Mouse (Mus musculus) urinary bladder, postnatal 36 days (tissue): ENCODE measurements around the gene Fam13c.

Experiments
- DNase-seq, 2 experiments: peaks; one replicate each; pipeline ENCODE4 v3.0.0; 2022; ENCODE audit warnings: low spot score in 2 of 2, mixed read lengths in 1 of 2

Gene Fam13c

DNA sequence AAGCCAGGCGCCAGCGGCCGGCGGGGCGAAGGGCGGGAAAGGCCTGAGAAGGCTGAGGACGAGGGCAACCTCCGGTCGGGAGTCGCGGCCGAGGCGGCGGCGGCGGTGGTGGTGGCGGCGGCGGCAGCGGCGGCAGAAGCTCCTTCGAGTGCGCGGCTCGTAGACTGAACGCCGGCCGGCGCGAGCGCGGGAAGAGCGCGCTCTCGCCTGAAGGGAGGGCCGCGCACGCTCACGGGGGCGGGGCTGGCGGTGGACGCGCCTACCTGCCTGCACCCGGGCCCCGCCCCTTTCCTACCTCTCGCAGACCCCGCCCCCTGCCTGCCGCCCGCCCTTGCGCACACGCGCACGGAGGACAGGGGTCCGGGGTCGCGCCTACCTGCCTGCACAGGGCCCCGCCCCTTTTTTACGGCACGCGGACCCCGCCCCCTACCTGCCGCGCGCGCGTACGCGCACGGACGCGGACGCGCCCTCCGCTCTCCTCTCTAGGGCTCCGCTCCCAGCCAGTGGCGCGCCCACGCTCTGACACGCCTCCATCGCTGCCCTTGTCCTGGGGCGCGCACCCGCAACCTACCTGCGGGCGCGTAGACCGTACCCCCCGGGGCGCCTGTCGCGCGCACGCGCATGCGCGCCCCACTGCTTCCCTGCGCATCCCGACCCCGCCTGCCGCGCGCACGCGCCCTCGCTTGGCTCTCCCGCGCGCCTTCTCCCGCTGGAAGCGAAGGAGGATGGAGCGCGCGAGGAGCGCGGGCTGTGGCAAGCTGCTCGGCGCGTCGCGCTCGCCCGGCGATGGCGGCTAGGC, 159.0 kb downstream of the Fam13c start:
- peak; percentile 56 to 69 for DNase-seq

DNA sequence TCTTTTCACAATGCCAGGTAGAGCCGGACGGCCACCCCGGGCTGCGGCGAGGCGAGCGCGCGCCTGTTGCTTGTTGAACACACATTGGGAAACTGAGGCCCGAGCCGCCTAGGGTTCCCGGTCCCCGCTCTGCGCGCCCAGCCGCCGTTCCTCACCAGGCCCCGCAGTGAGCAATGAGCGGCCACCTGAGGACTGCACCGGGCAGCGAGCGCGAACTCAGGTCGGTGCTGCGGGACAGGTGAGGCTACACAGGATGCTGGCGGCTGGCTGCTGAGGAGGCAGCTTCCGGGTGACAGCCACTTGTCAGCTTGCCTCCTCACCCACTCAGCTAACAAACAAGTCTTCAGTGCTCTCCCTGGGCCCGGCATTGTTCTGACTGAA, 159.6 kb downstream of the Fam13c start:
- no peak for DNase-seq
